Comparison of ENCODE assay signal across 8 mouse cellular contexts in the genomic region with DNA sequence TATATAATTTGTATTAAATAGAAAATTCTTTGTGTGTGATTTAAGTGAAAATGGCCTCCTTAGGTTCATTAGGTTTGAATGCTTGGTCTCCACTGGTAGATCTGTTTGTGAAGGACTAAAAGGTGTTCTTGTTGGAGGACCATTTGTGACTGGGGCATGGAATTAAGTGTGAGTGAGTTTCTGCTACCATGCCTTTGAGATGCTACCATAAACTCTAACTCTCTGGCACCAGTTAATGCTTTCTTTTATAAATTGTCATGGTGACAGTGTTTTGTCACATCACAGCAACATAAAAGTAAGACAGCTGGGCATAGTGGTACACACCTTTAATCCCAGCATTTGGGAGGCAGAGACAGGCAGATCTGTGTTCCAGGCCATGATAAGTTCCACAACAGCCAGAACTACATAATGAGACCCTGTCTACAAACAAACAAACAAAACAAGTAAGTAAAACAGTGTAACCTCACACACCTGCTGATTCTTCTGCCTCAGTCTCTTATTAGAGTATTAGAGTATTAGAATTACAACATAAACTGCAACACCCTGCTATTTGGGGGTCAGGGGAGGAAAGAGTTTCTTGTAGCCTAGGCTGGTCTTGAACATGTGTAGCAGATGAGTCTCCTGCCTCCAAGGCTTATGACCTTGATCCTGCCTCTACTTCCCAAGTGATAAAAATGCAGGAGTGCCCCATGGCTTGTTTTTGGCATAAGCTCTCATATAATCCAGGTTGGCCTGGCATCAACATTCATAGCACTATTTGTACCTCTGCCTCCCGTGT. TPM values are rescaled to one million over a fixed set of nuclear protein-coding genes. Genes with fewer than 3 reads are reported as not detected.
DNase-seq lines count a peak whose midpoint lies in the region; ATAC-seq and TF ChIP-seq lines count a peak whose summit lies in the region.

No protein-coding gene starts in this region.

- H3K4me3 ChIP-seq in lung, embryonic 14.5 days (ENCODE audit: low read depth, low read length): no peak overlapping the region
- H3K4me3 ChIP-seq in lung, adult 2 months (replicated peaks; ENCODE audit: extremely low read depth, low read depth, low read length): no peak overlapping the region
- no peak overlapping the region for H3K4me3 ChIP-seq in hindbrain, postnatal 0 days (ENCODE audit: low read length)
- no peak overlapping the region for H3K4me3 ChIP-seq in neural tube, embryonic 15.5 days (replicated peaks)

- WGBS in lung, embryonic 14.5 days: 43% methylated on average over 1 of the region's 1 CpGs
- 39% methylated on average over 1 of the region's 1 CpGs for WGBS in lung, adult 2 months
- 58% methylated on average over 1 of the region's 1 CpGs for WGBS in hindbrain, postnatal 0 days
- 32% methylated on average over 1 of the region's 1 CpGs for WGBS in neural tube, embryonic 15.5 days

- peak overlapping the region; percentile 21; the same call in 1 of the 2 replicates for H3K27ac ChIP-seq in lung, embryonic 14.5 days (ENCODE audit: low read depth)
- peak overlapping the region; percentile 37 for H3K27ac ChIP-seq in hindbrain, postnatal 0 days
- H3K27ac ChIP-seq in neural tube, embryonic 15.5 days (replicated peaks): peak overlapping the region; percentile 82

- H3K9ac ChIP-seq in lung, embryonic 14.5 days: no peak overlapping the region
- H3K9ac ChIP-seq in hindbrain, postnatal 0 days (replicated peaks; ENCODE audit: low read length): no peak overlapping the region
- no peak overlapping the region for H3K9ac ChIP-seq in neural tube, embryonic 15.5 days (replicated peaks)

- no peaks in the 10 kb centered on the region for H3K36me3 ChIP-seq in lung, embryonic 14.5 days (ENCODE audit: insufficient read depth)
- no peaks in the 10 kb centered on the region for H3K36me3 ChIP-seq in hindbrain, postnatal 0 days (ENCODE audit: insufficient read depth, low read length)
- no peaks in the 10 kb centered on the region for H3K36me3 ChIP-seq in neural tube, embryonic 15.5 days

- no peaks in the 10 kb centered on the region for H3K9me3 ChIP-seq in lung, embryonic 14.5 days (ENCODE audit: low read depth, low read length)
- H3K9me3 ChIP-seq in hindbrain, postnatal 0 days (ENCODE audit: low read length): no peaks in the 10 kb centered on the region
- H3K9me3 ChIP-seq in neural tube, embryonic 15.5 days (replicated peaks): no peaks in the 10 kb centered on the region

- H3K4me2 ChIP-seq in lung, embryonic 14.5 days: no peak overlapping the region
- no peak overlapping the region for H3K4me2 ChIP-seq in hindbrain, postnatal 0 days (ENCODE audit: low read depth, low read length)
- H3K4me2 ChIP-seq in neural tube, embryonic 15.5 days: no peak overlapping the region

- no peaks in the 10 kb centered on the region for H3K4me1 ChIP-seq in lung, embryonic 14.5 days (ENCODE audit: insufficient read depth)
- no peaks in the 10 kb centered on the region; the same call in 1 of the 2 replicates for H3K4me1 ChIP-seq in lung, adult 2 months (ENCODE audit: control insufficient read depth, insufficient read depth, low read length)
- H3K4me1 ChIP-seq in hindbrain, postnatal 0 days (ENCODE audit: insufficient read depth, low read length): no peaks in the 10 kb centered on the region
- H3K4me1 ChIP-seq in neural tube, embryonic 15.5 days: peaks cover 17% of the 10 kb centered on the region

- no peaks in the 10 kb centered on the region for H3K27me3 ChIP-seq in lung, embryonic 14.5 days (ENCODE audit: insufficient read depth, low read length)
- no peaks in the 10 kb centered on the region for H3K27me3 ChIP-seq in hindbrain, postnatal 0 days (ENCODE audit: insufficient read depth, low read length)
- no peaks in the 10 kb centered on the region for H3K27me3 ChIP-seq in neural tube, embryonic 15.5 days (replicated peaks)

- peak; percentile 58 for DNase-seq in CD4-positive, CD25-positive, alpha-beta regulatory T cell, adult 2 months (ENCODE audit: low read depth, low spot score)
- no peak for DNase-seq in lung, embryonic 14.5 days
- DNase-seq in lung, adult 2 months: no peak
- DNase-seq in hindbrain, postnatal 0 days (ENCODE audit: low spot score): no peak
- no peak for DNase-seq in urinary bladder, postnatal 36 days (ENCODE audit: low spot score in 2 of 2)
- no peak for DNase-seq in thymus, adult 18-20 months

- ATAC-seq in CD4-positive, CD25-positive, alpha-beta regulatory T cell, adult 4 months: no peak
- ATAC-seq in lung, embryonic 14.5 days (ENCODE audit: insufficient read depth): no peak
- ATAC-seq in hindbrain, postnatal 0 days: no peak
- no peak for ATAC-seq in neural tube, embryonic 15.5 days (ENCODE audit: low FRiP score)

- no peak for TF ChIP-seq POLR2A in lung, adult 2 months (IDR thresholded peaks at IDR 0.05; ENCODE audit: borderline replicate concordance, extremely low read depth, low read depth, low read length)

- TF ChIP-seq CTCF in lung, embryonic 14.5 days (IDR thresholded peaks at IDR 0.05; ENCODE audit: low read depth): no peak
- TF ChIP-seq CTCF in lung, adult 2 months (IDR thresholded peaks at IDR 0.05; ENCODE audit: insufficient read depth, low read length): no peak
- no peak for TF ChIP-seq CTCF in hindbrain, postnatal 0 days (IDR thresholded peaks at IDR 0.05; ENCODE audit: low read depth)

RNA-seq across cellular contexts. Expression of gene Tex14, which starts 22.6 kb away (rescaled TPM):
- 1 to 10 TPM in 1 of 2 experiments, under 1 TPM in 1; 0.28 to 1.1 TPM for polyA plus RNA-seq in CD4-positive, CD25-positive, alpha-beta regulatory T cell, adult 4 months (2017; shearing (Covaris generic))
- 0.21 and 0.72 TPM in 2 replicates for polyA plus RNA-seq in lung, embryonic 14.5 days (2014; fragmentation: Nextera tagmentation; extraction: Ambion mirVana)
- polyA plus RNA-seq in lung, adult 2 months (2012; rRNA removed): 0.39 and 0.45 TPM in 2 replicates
- 0.47 and 0.73 TPM in 2 replicates for total RNA-seq in hindbrain, postnatal 0 days (2014; rRNA removed)
- 2.6 and 3.4 TPM in 2 replicates for polyA plus RNA-seq in hindbrain, postnatal 0 days (2015; fragmentation: Nextera tagmentation; extraction: Ambion mirVana)
- 0.86 and 0.92 TPM in 2 replicates for polyA plus RNA-seq in neural tube, embryonic 15.5 days (2015; fragmentation: Nextera tagmentation; extraction: Ambion mirVana)

RNA-seq across cellular contexts. Expression of gene Rad51c, which starts 22.7 kb away (rescaled TPM):
- 1 to 10 TPM; 1.2 to 1.7 TPM for polyA plus RNA-seq in CD4-positive, CD25-positive, alpha-beta regulatory T cell, adult 4 months (2017; shearing (Covaris generic))
- 9.9 and 11.0 TPM in 2 replicates for polyA plus RNA-seq in lung, embryonic 14.5 days (2014; fragmentation: Nextera tagmentation; extraction: Ambion mirVana)
- polyA plus RNA-seq in lung, adult 2 months (2012; rRNA removed): 0.36 and 0.44 TPM in 2 replicates
- total RNA-seq in hindbrain, postnatal 0 days (2014; rRNA removed): 3.5 and 3.7 TPM in 2 replicates
- 2.0 and 4.2 TPM in 2 replicates for polyA plus RNA-seq in hindbrain, postnatal 0 days (2015; fragmentation: Nextera tagmentation; extraction: Ambion mirVana)
- polyA plus RNA-seq in neural tube, embryonic 15.5 days (2015; fragmentation: Nextera tagmentation; extraction: Ambion mirVana): 4.0 and 5.7 TPM in 2 replicates

Comparison
In these comparisons a context has a peak if more than half of its experiments do, and no peak if none do; other contexts are left out.
1. H3K27ac ChIP-seq: peak in every context shown above with its lines; median percentile 82 in neural tube, embryonic 15.5 days; 37 in hindbrain, postnatal 0 days; 21 in lung, embryonic 14.5 days.